Mouse (Mus musculus): ENCODE data around the gene Cyb5b. TPM values are rescaled to one million over a fixed set of nuclear protein-coding genes. Genes with fewer than 3 reads are reported as not detected.

The Cyb5b gene
- polyA plus RNA-seq, 1 experiment from 2014 or later, result 93.2 TPM

- TF ChIP-seq CTCF (IDR thresholded peaks at IDR 0.05; ENCODE audit: low read depth), result no peak
- Histone ChIP-seq H3K4me1 (replicated peaks; ENCODE audit: control insufficient read depth, insufficient read depth, low read length) (no peaks in the 10 kb centered on the region), H3K27me3 (replicated peaks; ENCODE audit: control insufficient read depth, insufficient read depth, low read length) (no peaks in the 10 kb centered on the region), H3K9me3 (ENCODE audit: control insufficient read depth) (no peaks in the 10 kb centered on the region), H3K9ac (ENCODE audit: low read depth, low read length) (no peak overlapping the region), H3K4me3 (ENCODE audit: low read depth, low read length) (no peak overlapping the region), H3K36me3 (ENCODE audit: control insufficient read depth, insufficient read depth) (no peaks in the 10 kb centered on the region), H3K4me2 (replicated peaks; ENCODE audit: low read depth) (no peak overlapping the region), H3K27ac (ENCODE audit: low read depth, low read length) (no peak overlapping the region)
- WGBS, result 73% methylated on average over 8 of the region's 8 CpGs
- no peak for ATAC-seq
These were observed 26.1 kb upstream of the Cyb5b start for GRCm38 (mm10) chr8:107124343-107124742.

- Histone ChIP-seq H3K9me3 (ENCODE audit: control insufficient read depth) (no peaks in the 10 kb centered on the region), H3K9ac (ENCODE audit: low read depth, low read length) (no peak overlapping the region), H3K27me3 (replicated peaks; ENCODE audit: control insufficient read depth, insufficient read depth, low read length) (no peaks in the 10 kb centered on the region), H3K27ac (ENCODE audit: low read depth, low read length) (no peak overlapping the region), H3K4me2 (replicated peaks; ENCODE audit: low read depth) (no peak overlapping the region), H3K36me3 (ENCODE audit: control insufficient read depth, insufficient read depth) (no peaks in the 10 kb centered on the region), H3K4me3 (ENCODE audit: low read depth, low read length) (no peak overlapping the region), H3K4me1 (replicated peaks; ENCODE audit: control insufficient read depth, insufficient read depth, low read length) (no peaks in the 10 kb centered on the region)
- TF ChIP-seq CTCF (IDR thresholded peaks at IDR 0.05; ENCODE audit: low read depth), result no peak
- no peak for ATAC-seq
- WGBS, result 47% methylated on average over 8 of the region's 8 CpGs
These were observed 21.0 kb upstream of the Cyb5b start for GRCm38 (mm10) chr8:107129171-107130025.

- TF ChIP-seq CTCF (IDR thresholded peaks at IDR 0.05; ENCODE audit: low read depth), result no peak
- H3K27ac ChIP-seq (ENCODE audit: low read depth, low read length), result no peak overlapping the region
- WGBS, result 88% methylated on average over 6 of the region's 6 CpGs
- ATAC-seq, result no peak
- no peak overlapping the region for H3K9ac ChIP-seq (ENCODE audit: low read depth, low read length)
- no peak overlapping the region for H3K4me2 ChIP-seq (replicated peaks; ENCODE audit: low read depth)
- H3K36me3 ChIP-seq (ENCODE audit: control insufficient read depth, insufficient read depth), result no peaks in the 10 kb centered on the region
- no peak overlapping the region for H3K4me3 ChIP-seq (ENCODE audit: low read depth, low read length)
- H3K9me3 ChIP-seq (ENCODE audit: control insufficient read depth), result no peaks in the 10 kb centered on the region
- H3K4me1 ChIP-seq (replicated peaks; ENCODE audit: control insufficient read depth, insufficient read depth, low read length), result no peaks in the 10 kb centered on the region
- no peaks in the 10 kb centered on the region for H3K27me3 ChIP-seq (replicated peaks; ENCODE audit: control insufficient read depth, insufficient read depth, low read length)
These were observed 20.4 kb upstream of the Cyb5b start for GRCm38 (mm10) chr8:107130028-107130427.

- H3K4me1 ChIP-seq (replicated peaks; ENCODE audit: control insufficient read depth, insufficient read depth, low read length), result 0 out of 2 replicates have a peak, but pooled peaks cover 3% of the 10 kb centered on the region
- no peak for TF ChIP-seq CTCF (IDR thresholded peaks at IDR 0.05; ENCODE audit: low read depth)
- H3K27ac ChIP-seq (ENCODE audit: low read depth, low read length), result no peak overlapping the region
- no peaks in the 10 kb centered on the region for H3K27me3 ChIP-seq (replicated peaks; ENCODE audit: control insufficient read depth, insufficient read depth, low read length)
- H3K4me2 ChIP-seq (replicated peaks; ENCODE audit: low read depth), result no peak overlapping the region
- no peak overlapping the region for H3K4me3 ChIP-seq (ENCODE audit: low read depth, low read length)
- H3K9me3 ChIP-seq (ENCODE audit: control insufficient read depth), result no peaks in the 10 kb centered on the region
- no peak overlapping the region for H3K9ac ChIP-seq (ENCODE audit: low read depth, low read length)
- no peaks in the 10 kb centered on the region for H3K36me3 ChIP-seq (ENCODE audit: control insufficient read depth, insufficient read depth)
- WGBS, result 81% methylated on average over 24 of the region's 24 CpGs
- no peak for ATAC-seq
These were observed 17.6 kb upstream of the Cyb5b start for GRCm38 (mm10) chr8:107132581-107133491.

GRCm38 (mm10) chr8:107133881-107134280 lies 16.6 kb upstream of the Cyb5b start:
- WGBS, result 43% methylated on average over 6 of the region's 6 CpGs

GRCm38 (mm10) chr8:107136003-107136612 lies 14.3 kb upstream of the Cyb5b start:
- Histone ChIP-seq H3K27me3 (replicated peaks; ENCODE audit: control insufficient read depth, insufficient read depth, low read length) (no peaks in the 10 kb centered on the region), H3K4me1 (replicated peaks; ENCODE audit: control insufficient read depth, insufficient read depth, low read length) (peaks cover 15% of the 10 kb centered on the region; the same call in 1 of the 2 replicates), H3K4me3 (ENCODE audit: low read depth, low read length) (no peak overlapping the region), H3K4me2 (replicated peaks; ENCODE audit: low read depth) (no peak overlapping the region), H3K9ac (ENCODE audit: low read depth, low read length) (no peak overlapping the region), H3K36me3 (ENCODE audit: control insufficient read depth, insufficient read depth) (no peaks in the 10 kb centered on the region), H3K9me3 (ENCODE audit: control insufficient read depth) (no peaks in the 10 kb centered on the region), H3K27ac (ENCODE audit: low read depth, low read length) (no peak overlapping the region)
- ATAC-seq, result no peak
- TF ChIP-seq CTCF (IDR thresholded peaks at IDR 0.05; ENCODE audit: low read depth), result no peak
- WGBS, result 62% methylated on average over 8 of the region's 8 CpGs

More at GRCm38 (mm10) chr8:107133881-107134280, 16.6 kb upstream of the Cyb5b start:
- Histone ChIP-seq H3K36me3 (ENCODE audit: control insufficient read depth, insufficient read depth) (no peaks in the 10 kb centered on the region), H3K27ac (ENCODE audit: low read depth, low read length) (no peak overlapping the region), H3K27me3 (replicated peaks; ENCODE audit: control insufficient read depth, insufficient read depth, low read length) (no peaks in the 10 kb centered on the region), H3K4me1 (replicated peaks; ENCODE audit: control insufficient read depth, insufficient read depth, low read length) (0 out of 2 replicates have a peak, but pooled peaks cover 6% of the 10 kb centered on the region), H3K9ac (ENCODE audit: low read depth, low read length) (no peak overlapping the region), H3K9me3 (ENCODE audit: control insufficient read depth) (no peaks in the 10 kb centered on the region), H3K4me2 (replicated peaks; ENCODE audit: low read depth) (no peak overlapping the region), H3K4me3 (ENCODE audit: low read depth, low read length) (no peak overlapping the region)
- no peak for ATAC-seq
- TF ChIP-seq CTCF (IDR thresholded peaks at IDR 0.05; ENCODE audit: low read depth), result no peak

All from intestine, postnatal 0 days (tissue).